Mouse (Mus musculus): ENCODE measurements around the gene Taar8c.
"Not testable (repeated sequence)": the region's sequence is repeated elsewhere in the genome, so short reads cannot be mapped to it uniquely, and the experiment has no call there.

Taar8c gene

GRCm38 (mm10) chr10:24074751-24075150 lies 27.0 kb downstream of the Taar8c start:
- not testable (repeated sequence) for DNase-seq (ENCODE audit: extremely low read depth, low read depth, low spot score)

- no peak for DNase-seq (ENCODE audit: extremely low read depth, low read depth, low spot score)
These were observed 42.7 kb downstream of the Taar8c start for GRCm38 (mm10) chr10:24058986-24059385.

GRCm38 (mm10) chr10:24052039-24052438 lies 49.7 kb downstream of the Taar8c start:
- no peak for DNase-seq (ENCODE audit: extremely low read depth, low read depth, low spot score)
